Comparison of ENCODE assay signal across 8 mouse cellular contexts in the genomic region with DNA sequence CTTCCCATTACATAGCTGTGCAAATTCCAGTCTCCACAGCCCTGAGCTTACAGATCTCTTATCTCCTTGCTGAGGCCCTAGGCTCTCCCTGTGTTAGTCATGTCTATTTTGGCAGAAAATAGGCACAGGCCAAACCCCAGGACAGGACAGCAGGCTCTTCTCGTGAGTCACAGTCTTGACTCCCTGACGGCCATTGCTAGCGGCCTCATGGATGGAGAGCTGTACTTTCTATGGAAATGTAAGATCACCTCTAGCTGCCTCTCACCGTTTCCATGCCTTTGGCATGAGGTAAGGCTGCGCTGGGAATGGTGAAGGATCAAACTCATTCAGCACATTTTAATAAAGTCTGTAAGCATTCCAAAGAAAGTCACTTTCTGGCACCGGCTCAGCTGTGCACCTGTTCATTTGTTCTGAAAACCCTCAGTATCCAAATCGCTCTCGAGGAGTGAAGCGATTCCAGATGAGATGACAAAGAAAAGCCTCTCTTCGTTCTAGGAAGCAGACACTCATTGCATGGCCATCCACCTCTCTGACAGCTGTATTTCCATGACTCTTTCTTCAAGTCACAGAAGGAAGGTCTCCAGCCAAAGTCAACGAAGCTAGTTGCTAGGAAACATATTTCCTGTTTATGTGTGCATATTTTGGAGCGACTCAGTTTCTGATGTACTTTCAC.
DNase-seq lines count a peak whose midpoint lies in the region; ATAC-seq and TF ChIP-seq lines count a peak whose summit lies in the region.

No protein-coding gene starts in this region.

- H3K9ac ChIP-seq in CH12.LX (ENCODE audit: insufficient read depth, low read depth): no peak overlapping the region
- H3K9ac ChIP-seq in lung, embryonic 14.5 days: no peak overlapping the region

- H3K4me3 ChIP-seq in CH12.LX (replicated peaks in 1 of 3; ENCODE audit: low read depth in 2 of 3, low read length in 2 of 3, poor library complexity in 1 of 3): no peak overlapping the region
- H3K4me3 ChIP-seq in lung, embryonic 14.5 days (ENCODE audit: low read depth, low read length): no peak overlapping the region

- peak; percentile 75 for ATAC-seq in lung, embryonic 14.5 days (ENCODE audit: insufficient read depth)

- no peaks in the 10 kb centered on the region for H3K36me3 ChIP-seq in CH12.LX (replicated peaks in 1 of 2; ENCODE audit: control insufficient read depth in 1 of 2, insufficient read depth in 1 of 2, low read length in 1 of 2)
- no peaks in the 10 kb centered on the region for H3K36me3 ChIP-seq in lung, embryonic 14.5 days (ENCODE audit: insufficient read depth)

- no peaks in the 10 kb centered on the region for H3K27me3 ChIP-seq in CH12.LX (replicated peaks)
- H3K27me3 ChIP-seq in lung, embryonic 14.5 days (ENCODE audit: insufficient read depth, low read length): no peaks in the 10 kb centered on the region

- H3K4me1 ChIP-seq in CH12.LX (ENCODE audit: control insufficient read depth in 1 of 2, insufficient read depth in 2 of 2): peaks cover 3 to 16% of the 10 kb centered on the region in 2 experiments; a peak in 3 of 4 replicates
- peaks cover 7% of the 10 kb centered on the region for H3K4me1 ChIP-seq in lung, embryonic 14.5 days (ENCODE audit: insufficient read depth)

- peak overlapping the region; percentile 53; the same call in 1 of the 2 replicates for H3K4me2 ChIP-seq in CH12.LX (ENCODE audit: insufficient read depth, low read depth, poor library complexity, severe bottlenecking)
- peak overlapping the region; percentile 8; the same call in 1 of the 2 replicates for H3K4me2 ChIP-seq in lung, embryonic 14.5 days

- no peak for TF ChIP-seq EP300 in CH12.LX (IDR thresholded peaks at IDR 0.05; ENCODE audit: low read length)

- no peak for TF ChIP-seq CTCF in CH12.LX (conservative IDR thresholded peaks at IDR 0.05 in 1 of 2, IDR thresholded peaks at IDR 0.05 in 1 of 2; ENCODE audit: low read depth in 2 of 2, low read length in 2 of 2)
- no peak for TF ChIP-seq CTCF in lung, embryonic 14.5 days (IDR thresholded peaks at IDR 0.05; ENCODE audit: low read depth)

- no peak overlapping the region for H3K27ac ChIP-seq in CH12.LX (ENCODE audit: insufficient read depth, low read depth)
- peak overlapping the region; percentile 1; the same call in 1 of the 2 replicates for H3K27ac ChIP-seq in lung, embryonic 14.5 days (ENCODE audit: low read depth)

- TF ChIP-seq POLR2A in CH12.LX (IDR thresholded peaks at IDR 0.05; ENCODE audit: low read depth, low read length): no peak

- 38% methylated on average over 12 of the region's 12 CpGs for WGBS in lung, embryonic 14.5 days

- dilution Hi-C loops in CH12.LX (cut with MboI; ENCODE audit: extremely low pct_ligation_motif_present, extremely low pct_unique_long_range_greater_than_20kb, low sequenced_read_pairs): no loop called here

- H3K79me2 ChIP-seq in CH12.LX (replicated peaks; ENCODE audit: control insufficient read depth, extremely low read depth, insufficient read depth, poor library complexity, severe bottlenecking): no peaks in the 10 kb centered on the region

- DNase-seq in adrenal gland, adult (ENCODE audit: inconsistent age in 2 of 2, low spot score in 1 of 2): peak; percentile 80 to 85
- DNase-seq in adrenal gland, postnatal 4 days (ENCODE audit: low spot score in 2 of 2): no peak
- DNase-seq in CH12.LX (ENCODE audit: extremely low read depth): no peak
- peak; percentile 41 to 57 for DNase-seq in cerebellum, postnatal 36 days
- peak; percentile 43 for DNase-seq in heart, postnatal 4 days
- peak; percentile 78 for DNase-seq in lung, embryonic 14.5 days
- no peak for DNase-seq in right cerebral cortex, adult 18-20 months
- no peak for DNase-seq in c-Kit-positive CD71-positive TER-119-positive erythroid progenitor cells, embryonic 14.5 days (ENCODE audit: low spot score)

- TF ChIP-seq RAD21 in CH12.LX (IDR thresholded peaks at IDR 0.05; ENCODE audit: low read depth, low read length): no peak

- in situ Hi-C loops in CH12.LX (cut with MboI; ENCODE audit: low pct_ligation_motif_present, low pct_unique_long_range_greater_than_20kb, low sequenced_read_pairs): no loop called here

- H3K9me3 ChIP-seq in CH12.LX (replicated peaks; ENCODE audit: low read length): no peaks in the 10 kb centered on the region
- no peaks in the 10 kb centered on the region for H3K9me3 ChIP-seq in lung, embryonic 14.5 days (ENCODE audit: low read depth, low read length)

TF ChIP-seq in CH12.LX, 34 proteins besides CTCF, POLR2A, EP300 and RAD21:
- TF ChIP-seq ZKSCAN1 (IDR thresholded peaks at IDR 0.05; ENCODE audit: borderline replicate concordance, low read depth, low read length) (no peak), MXI1 (IDR thresholded peaks at IDR 0.05; ENCODE audit: low read depth, low read length) (no peak), JUN (IDR thresholded peaks at IDR 0.05; ENCODE audit: insufficient read depth, low read depth, low read length) (no peak), CHD2 (IDR thresholded peaks at IDR 0.05; ENCODE audit: low read length) (no peak), IRF4 (IDR thresholded peaks at IDR 0.05; ENCODE audit: low read depth, low read length) (no peak), KAT2A (IDR thresholded peaks at IDR 0.05; ENCODE audit: insufficient replicate concordance, low read length) (no peak)
TF ChIP-seq in CH12.LX: peak in this region for 0.

Comparison
In these comparisons a context has a peak if more than half of its experiments do, and no peak if none do; other contexts are left out.
1. DNase-seq: peak in adrenal gland, adult (2 of 2), cerebellum, postnatal 36 days (2 of 2), heart, postnatal 4 days (single experiment) and lung, embryonic 14.5 days (single experiment); none in adrenal gland, postnatal 4 days (0 of 2), CH12.LX (single experiment), right cerebral cortex, adult 18-20 months (single experiment) and c-Kit-positive CD71-positive TER-119-positive erythroid progenitor cells, embryonic 14.5 days (single experiment).